Mouse (Mus musculus) brain, embryonic 18.5 days (tissue): ENCODE results near the gene Atf5.

ENCODE experiments used
- DNase-seq: peaks from one replicate; pipeline ENCODE4 v3.0.0-alpha.2; 2012; ENCODE audit warnings: low read depth, low spot score

Atf5 gene

DNA sequence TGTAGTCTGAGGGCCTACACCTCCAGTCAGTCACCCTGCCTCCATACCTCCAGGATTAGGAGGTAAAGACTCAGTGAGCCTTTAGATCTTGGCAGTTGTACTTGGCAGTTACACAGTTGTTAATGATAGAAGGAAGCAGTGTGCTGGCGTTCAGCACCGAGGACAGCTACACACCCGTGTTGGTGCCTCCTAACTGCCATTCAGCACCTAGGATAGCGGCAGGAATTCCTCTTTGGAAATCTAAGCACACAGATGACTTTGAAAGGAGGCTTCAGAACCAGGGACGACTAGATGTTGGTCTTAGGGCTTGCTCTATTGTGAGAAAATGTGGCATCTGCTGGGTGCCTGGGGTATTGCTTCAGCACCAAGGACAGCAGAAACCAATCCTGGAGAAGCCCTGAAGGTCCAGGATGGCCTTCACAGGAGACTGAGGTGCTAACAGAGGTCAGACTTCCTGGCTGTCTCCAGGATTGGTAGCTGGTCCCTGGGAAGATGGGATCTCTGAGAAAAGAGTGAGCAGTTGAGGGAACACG lies 46.3 kb downstream of the Atf5 start:
- DNase-seq: no peak

DNA sequence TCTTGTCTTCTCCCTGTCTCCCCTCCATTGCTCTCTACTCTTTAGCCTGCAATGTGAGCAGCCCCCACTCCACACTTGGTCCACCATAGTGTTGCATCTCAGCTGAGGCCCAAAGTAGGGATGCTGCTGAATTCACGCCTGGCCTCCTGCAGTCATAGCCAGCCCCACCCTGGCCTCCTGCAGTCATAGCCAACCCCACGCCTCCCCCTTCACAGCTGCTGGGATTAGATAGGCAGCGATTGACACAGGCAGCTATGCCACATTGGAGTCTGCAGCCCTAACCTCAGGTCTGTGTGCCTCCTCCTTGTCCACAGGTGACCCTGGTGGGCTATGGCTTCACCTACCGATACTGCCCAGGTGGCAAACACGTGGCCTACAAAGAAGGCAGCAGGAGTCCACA lies 48.3 kb downstream of the Atf5 start:
- DNase-seq: no peak
